Mouse (Mus musculus) forebrain, embryonic 16.5 days (tissue): ENCODE measurements around the gene Cyct. TPM values are rescaled to one million over a fixed set of nuclear protein-coding genes. Genes with fewer than 3 reads are reported as not detected.

ENCODE experiments used
- ATAC-seq: fragments of 200-750 bp; cut with Nextera tagmentation; 2 replicates; pipeline ENCODE4 v1.8.0; 2017; ENCODE audit warnings: mild to moderate bottlenecking, moderate library complexity
- H3K27ac ChIP-seq: fragments of 300-500 bp; sonication (generic); 2 replicates; pipeline ENCODE4 v1.5.1; 2014; ENCODE audit warnings: low read length, control low read depth
- H3K27me3 ChIP-seq: fragments of 300-500 bp; sonication (generic); replicated peaks from 2 replicates; pipeline ENCODE4 v1.6.1; 2014; ENCODE audit warnings: low read length; ENCODE audit not compliant: control insufficient read depth, insufficient read depth
- H3K36me3 ChIP-seq: fragments of 300-500 bp; sonication (generic); 2 replicates; pipeline ENCODE4 v1.6.1; 2014; ENCODE audit not compliant: control insufficient read depth, insufficient read depth
- H3K4me1 ChIP-seq: fragments of 300-500 bp; sonication (generic); replicated peaks from 2 replicates; pipeline ENCODE4 v1.6.1; 2014; ENCODE audit warnings: low read length; ENCODE audit not compliant: control insufficient read depth, insufficient read depth
- H3K4me2 ChIP-seq: fragments of 300-500 bp; sonication (generic); 2 replicates; pipeline ENCODE4 v1.6.1; 2014; ENCODE audit warnings: mild to moderate bottlenecking, low read length, control low read depth
- H3K4me3 ChIP-seq: fragments of 300-500 bp; sonication (generic); replicated peaks from 2 replicates; pipeline ENCODE4 v1.5.1; 2014; ENCODE audit warnings: mild to moderate bottlenecking, low read length, control low read depth
- H3K9ac ChIP-seq: fragments of 300-500 bp; sonication (generic); replicated peaks from 2 replicates; pipeline ENCODE4 v1.6.1; 2014; ENCODE audit warnings: low read depth, low read length, control low read depth
- H3K9me3 ChIP-seq: fragments of 300-500 bp; sonication (generic); 2 replicates; pipeline ENCODE4 v1.6.1; 2016; ENCODE audit warnings: low read length; ENCODE audit not compliant: control insufficient read depth
- WGBS: fragments of 180-500 bp; shearing (Covaris S2); extraction: QIAGEN DNeasy Blood & Tissue Kit; methylation state at CpG from one replicate; pipeline ENCODE4 v1.1.7; 2014; 5-methylcytosine and 5-hydroxymethylcytosine counted together
- polyA plus RNA-seq: library from polyadenylated mRNA; unstranded; fragments of >200 nt; fragmentation: Nextera tagmentation; extraction: Ambion mirVana; gene quantifications from 2 replicates; pipeline ENCODE4 v1.2.1, GENCODE M21; 2015

Cyct gene
- polyA plus RNA-seq, 1 experiment from 2014 or later = not detected

DNA sequence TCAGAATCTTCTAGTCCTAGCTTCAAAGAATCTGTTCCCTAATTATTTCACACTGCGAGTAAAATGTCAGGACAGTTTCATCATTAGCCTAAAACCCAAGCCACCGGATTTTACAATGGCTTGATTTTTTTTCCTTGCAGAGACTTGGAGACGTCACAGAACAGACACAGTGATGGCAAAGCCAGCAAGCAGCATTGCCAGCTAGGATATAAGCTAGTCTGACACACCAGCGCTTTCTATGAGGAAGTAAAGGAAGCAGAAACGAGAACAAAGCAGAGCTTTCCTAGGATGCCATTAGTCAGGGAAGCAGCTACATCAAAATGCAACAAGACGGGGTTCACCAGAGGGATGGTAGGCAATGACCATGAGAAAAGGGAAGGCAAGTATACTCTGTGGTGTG lies 12.4 kb downstream of the Cyct start:
- no peaks in the 10 kb centered on the region for H3K27me3 ChIP-seq
- ATAC-seq = peak; percentile 47; the same call in 1 of the 2 replicates
- H3K27ac ChIP-seq = peak overlapping the region; percentile 57; the same call in 1 of the 2 replicates
- H3K9me3 ChIP-seq = no peaks in the 10 kb centered on the region
- H3K36me3 ChIP-seq = no peaks in the 10 kb centered on the region
- WGBS = 31% methylated on average over 6 of the region's 6 CpGs
- no peak overlapping the region for H3K9ac ChIP-seq
- H3K4me1 ChIP-seq = no peaks in the 10 kb centered on the region
- no peak overlapping the region for H3K4me2 ChIP-seq
- no peak overlapping the region for H3K4me3 ChIP-seq

DNA sequence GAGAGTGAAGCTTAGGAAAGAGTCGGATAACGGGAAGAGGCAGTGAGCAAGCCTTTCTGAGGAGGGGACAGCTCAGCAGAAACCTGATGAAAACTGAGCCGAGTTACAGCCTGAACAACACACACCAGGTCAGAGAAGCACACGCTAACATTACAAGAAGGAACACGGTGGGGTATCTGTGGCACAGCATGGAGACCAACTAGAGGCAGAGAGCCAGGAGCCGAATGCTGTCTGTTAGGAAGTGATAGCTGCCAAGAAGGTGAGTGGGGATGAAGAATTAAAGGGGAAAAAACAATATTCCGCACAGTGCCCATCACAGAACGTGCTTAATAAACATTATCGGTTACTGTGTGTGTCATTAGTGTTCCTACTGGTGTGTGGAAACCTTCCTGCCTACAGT lies 18.1 kb downstream of the Cyct start:
- peaks cover 9% of the 10 kb centered on the region for H3K4me1 ChIP-seq
- no peak overlapping the region for H3K9ac ChIP-seq
- no peak overlapping the region for H3K4me2 ChIP-seq
- no peak for ATAC-seq
- H3K36me3 ChIP-seq = no peaks in the 10 kb centered on the region
- 84% methylated on average over 9 of the region's 9 CpGs for WGBS
- no peaks in the 10 kb centered on the region for H3K27me3 ChIP-seq
- no peak overlapping the region for H3K4me3 ChIP-seq
- H3K9me3 ChIP-seq = no peaks in the 10 kb centered on the region; the same call in 1 of the 2 replicates
- H3K27ac ChIP-seq = no peak overlapping the region

DNA sequence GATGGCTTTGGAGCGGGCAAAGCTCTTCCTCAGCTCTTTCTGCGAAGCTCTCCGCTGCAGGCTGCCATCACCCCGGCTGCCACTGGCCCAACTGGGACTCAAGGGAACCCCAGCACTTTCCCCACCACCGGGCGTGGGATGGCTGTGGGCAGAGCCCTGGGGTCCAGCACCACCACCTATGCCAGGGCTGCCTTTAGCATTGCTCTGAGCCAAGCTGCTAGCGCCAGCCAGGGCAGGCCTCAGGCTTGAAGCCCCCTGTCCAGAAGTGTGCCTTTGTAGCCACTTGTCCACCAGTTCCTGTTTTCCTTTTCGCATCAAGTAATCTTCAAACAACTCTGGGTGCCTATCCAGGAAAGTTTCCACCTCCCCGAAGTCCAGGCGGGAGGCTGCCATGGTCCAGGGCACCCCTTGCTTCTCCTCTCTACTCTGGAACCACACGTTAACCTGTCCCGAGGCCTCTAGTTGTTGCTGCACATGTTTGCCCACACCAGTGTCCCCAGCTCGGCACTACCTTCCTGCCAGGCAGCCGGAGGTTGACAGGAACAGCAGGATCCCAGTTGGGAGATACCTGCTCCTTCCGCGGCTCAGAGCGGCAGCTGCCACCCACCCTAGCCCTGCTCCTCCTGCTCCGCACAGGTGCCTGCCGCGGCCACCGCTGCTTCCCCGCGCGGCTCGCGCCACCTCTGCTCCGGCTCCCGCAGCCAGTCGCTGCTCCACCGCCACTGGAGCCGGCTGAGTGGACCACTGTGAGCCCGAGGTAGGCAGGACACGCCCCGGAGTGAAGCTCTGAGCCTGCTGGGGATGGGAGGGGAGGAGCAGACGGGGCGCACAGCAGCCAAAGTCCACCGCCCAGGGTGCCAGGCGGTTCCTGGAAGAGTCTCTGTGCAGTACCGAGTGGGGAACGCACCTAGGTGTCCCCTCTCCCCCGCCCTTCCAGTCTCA lies 21.8 kb downstream of the Cyct start, which contains the start of gene Pde11a:
Gene Pde11a, minus strand, starts transcription at position 560 of the 942 bp plus-strand sequence.
- Histone ChIP-seq H3K4me2 (peak within 1 kb of the TSS; percentile 94), H3K36me3 (no peaks in the 10 kb centered on the region), H3K27me3 (no peaks in the 10 kb centered on the region), H3K9me3 (no peaks in the 10 kb centered on the region; the same call in 1 of the 2 replicates), H3K27ac (no peak within 1 kb of the TSS), H3K9ac (peak within 1 kb of the TSS; percentile 59), H3K4me1 (peaks cover 9% of the 10 kb centered on the region), H3K4me3 (peak within 1 kb of the TSS; percentile 49)
- ATAC-seq = peak; percentile 76
- WGBS = 19% methylated on average over 40 of the region's 41 CpGs

DNA sequence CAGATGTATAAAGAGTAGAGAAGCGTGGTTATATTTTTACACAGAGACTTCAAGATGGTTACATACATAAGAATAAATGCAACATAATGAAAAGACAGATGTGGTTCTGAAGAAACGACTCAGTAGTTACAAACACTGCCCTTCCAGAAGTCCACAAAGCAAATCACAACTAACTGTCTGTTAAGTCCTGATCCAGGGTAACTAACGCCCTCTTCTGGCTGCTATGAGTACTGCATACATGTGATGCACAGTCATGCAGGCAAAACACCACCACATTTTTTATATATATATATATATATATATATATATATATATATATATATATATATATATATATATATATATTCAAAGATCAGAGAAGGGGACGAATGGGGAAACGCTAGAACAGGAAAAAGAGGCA lies 25.7 kb downstream of the Cyct start:
- no peaks in the 10 kb centered on the region for H3K27me3 ChIP-seq
- H3K27ac ChIP-seq = no peak overlapping the region
- no peak overlapping the region for H3K9ac ChIP-seq
- H3K4me2 ChIP-seq = no peak overlapping the region
- no peaks in the 10 kb centered on the region for H3K9me3 ChIP-seq
- WGBS = 73% methylated on average over 5 of the region's 5 CpGs
- H3K4me3 ChIP-seq = no peak overlapping the region
- no peak for ATAC-seq
- no peaks in the 10 kb centered on the region for H3K36me3 ChIP-seq
- H3K4me1 ChIP-seq = peaks cover 9% of the 10 kb centered on the region

DNA sequence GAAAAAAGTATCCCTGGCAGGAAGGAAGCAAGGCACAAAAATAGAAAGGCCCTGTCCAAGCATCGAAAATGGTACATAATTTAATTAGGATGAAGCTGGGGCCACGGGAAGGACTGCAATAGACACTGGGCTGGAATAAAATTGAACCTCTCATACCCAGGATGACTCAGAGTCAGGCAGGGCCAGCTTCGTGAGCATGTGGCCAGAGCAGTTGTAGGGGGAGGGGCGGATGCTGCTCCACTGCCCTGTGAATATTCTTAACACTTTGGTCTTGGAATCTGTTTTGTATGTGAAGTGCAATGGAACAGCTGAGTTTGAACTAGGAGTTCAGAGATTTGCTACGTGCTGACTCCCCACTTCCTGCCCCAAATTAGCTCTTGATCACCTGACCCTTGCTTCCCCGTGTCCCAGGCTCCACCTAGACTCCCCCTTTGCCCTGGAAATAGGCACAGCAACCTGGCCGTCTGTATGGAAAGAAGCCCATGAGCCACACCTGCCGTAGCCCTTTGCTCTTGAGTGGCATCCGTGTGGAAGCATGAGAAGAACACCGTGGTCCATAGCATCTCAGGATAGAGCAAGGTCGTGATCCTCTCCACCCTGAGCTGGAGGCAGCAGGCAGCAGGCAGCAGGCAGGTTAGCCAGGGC lies 28.0 kb downstream of the Cyct start:
- H3K36me3 ChIP-seq = no peaks in the 10 kb centered on the region
- no peak for ATAC-seq
- H3K9me3 ChIP-seq = no peaks in the 10 kb centered on the region
- no peak overlapping the region for H3K4me3 ChIP-seq
- 79% methylated on average over 11 of the region's 11 CpGs for WGBS
- H3K4me2 ChIP-seq = no peak overlapping the region
- no peaks in the 10 kb centered on the region for H3K4me1 ChIP-seq
- H3K9ac ChIP-seq = no peak overlapping the region
- no peak overlapping the region for H3K27ac ChIP-seq
- no peaks in the 10 kb centered on the region for H3K27me3 ChIP-seq

DNA sequence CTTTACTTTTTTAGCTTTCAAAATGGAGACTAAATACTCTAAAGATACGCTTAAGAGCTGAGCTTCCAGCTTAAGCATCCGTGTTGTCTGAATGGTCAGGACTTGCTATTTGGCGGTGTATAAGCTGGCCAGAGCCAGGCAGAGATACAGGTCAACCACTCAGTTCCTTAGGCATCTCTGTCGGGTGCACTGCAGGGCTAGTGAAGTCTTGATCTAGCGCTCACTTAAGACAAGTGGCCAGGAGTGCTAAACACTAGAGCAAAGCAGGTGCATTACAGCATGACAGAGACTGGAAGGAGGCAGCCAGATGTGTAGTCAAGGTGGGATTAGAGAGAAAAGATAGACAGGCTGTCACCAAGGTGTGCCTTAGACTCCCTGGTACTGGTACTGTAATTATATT lies 30.2 kb downstream of the Cyct start:
- no peak overlapping the region for H3K27ac ChIP-seq
- 89% methylated on average over 5 of the region's 5 CpGs for WGBS
- H3K4me1 ChIP-seq = no peaks in the 10 kb centered on the region
- no peaks in the 10 kb centered on the region for H3K9me3 ChIP-seq
- no peak for ATAC-seq
- H3K27me3 ChIP-seq = no peaks in the 10 kb centered on the region
- no peak overlapping the region for H3K4me3 ChIP-seq
- H3K4me2 ChIP-seq = no peak overlapping the region
- H3K9ac ChIP-seq = no peak overlapping the region
- no peaks in the 10 kb centered on the region for H3K36me3 ChIP-seq

DNA sequence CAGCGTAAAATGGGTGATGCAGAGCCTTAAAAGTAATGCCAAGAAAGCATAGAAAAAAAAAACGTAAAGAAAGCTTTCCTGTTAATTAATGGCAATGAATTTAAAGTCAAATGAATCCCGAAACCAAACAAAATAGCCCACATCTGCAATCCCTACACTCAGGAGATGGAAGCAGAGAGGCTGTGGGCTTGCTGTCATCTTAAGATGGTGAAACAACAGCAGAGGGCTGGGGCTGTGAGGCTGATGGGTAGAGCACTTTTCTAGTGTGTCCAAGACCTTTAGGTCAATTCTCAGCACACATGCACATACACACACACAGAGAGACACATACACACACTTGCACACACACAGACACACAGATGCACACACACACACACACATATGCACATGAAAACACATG lies 34.1 kb downstream of the Cyct start:
- H3K4me2 ChIP-seq = no peak overlapping the region
- no peaks in the 10 kb centered on the region for H3K9me3 ChIP-seq
- 84% methylated on average over 3 of the region's 3 CpGs for WGBS
- ATAC-seq = no peak
- H3K4me1 ChIP-seq = no peaks in the 10 kb centered on the region
- H3K27ac ChIP-seq = no peak overlapping the region
- no peak overlapping the region for H3K9ac ChIP-seq
- H3K36me3 ChIP-seq = no peaks in the 10 kb centered on the region
- H3K27me3 ChIP-seq = no peaks in the 10 kb centered on the region
- H3K4me3 ChIP-seq = no peak overlapping the region

DNA sequence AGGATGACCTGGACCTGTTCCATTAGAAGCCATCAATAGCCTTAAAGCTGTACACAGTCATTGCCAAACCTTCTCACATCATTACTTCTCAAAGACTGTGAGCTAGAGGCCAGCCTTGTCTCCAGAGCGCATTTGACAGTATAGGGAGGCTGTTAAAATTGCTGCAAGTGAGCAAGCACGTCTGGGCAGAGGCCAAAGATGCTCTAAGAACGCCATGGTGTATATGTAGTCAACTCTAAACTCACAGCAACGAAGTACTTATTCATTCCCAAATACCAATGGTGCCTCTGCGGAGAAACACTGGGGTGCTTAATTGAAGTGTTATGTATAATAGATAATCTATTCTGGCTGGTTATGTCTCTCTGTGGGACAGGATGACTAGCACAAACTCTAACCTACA lies 35.8 kb downstream of the Cyct start:
- Histone ChIP-seq H3K27ac (no peak overlapping the region), H3K4me3 (no peak overlapping the region), H3K36me3 (no peaks in the 10 kb centered on the region), H3K9me3 (no peaks in the 10 kb centered on the region), H3K4me1 (no peaks in the 10 kb centered on the region), H3K27me3 (no peaks in the 10 kb centered on the region), H3K9ac (no peak overlapping the region), H3K4me2 (no peak overlapping the region)
- WGBS = 73% methylated on average over 5 of the region's 5 CpGs
- ATAC-seq = no peak

DNA sequence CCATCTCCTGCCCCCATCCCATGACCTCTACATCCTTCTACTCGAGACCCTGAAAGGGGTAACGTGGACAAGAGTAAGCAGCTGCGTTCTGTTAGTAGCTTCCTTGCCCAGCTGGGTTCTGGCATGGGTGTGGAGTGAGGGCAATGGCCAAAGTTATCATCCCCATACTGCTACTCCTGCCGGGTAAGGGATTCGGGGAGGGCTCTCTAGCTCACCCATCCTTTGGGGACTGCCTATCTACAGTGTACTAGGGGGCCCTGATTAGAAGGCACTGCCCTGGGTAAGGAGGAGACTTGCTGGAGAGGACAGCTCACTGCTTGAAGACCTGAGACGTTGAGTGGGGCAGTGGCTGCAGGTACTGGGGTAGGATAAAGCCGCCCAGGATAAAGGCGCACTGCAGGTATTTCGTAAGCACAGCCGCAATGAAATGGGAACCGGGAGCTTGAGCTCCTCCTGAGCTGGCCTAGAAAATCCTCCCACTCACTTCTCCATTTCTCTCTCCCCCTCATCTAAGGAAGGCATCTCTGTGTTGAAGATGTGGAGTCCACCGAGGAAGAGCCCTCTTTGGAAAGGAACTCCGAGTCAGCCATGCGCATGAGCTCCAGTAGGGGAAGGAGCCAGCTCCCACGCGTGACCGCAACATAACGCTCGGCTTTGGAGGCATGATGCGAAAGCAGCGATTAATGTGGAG lies 36.9 kb downstream of the Cyct start:
- H3K27me3 ChIP-seq = no peaks in the 10 kb centered on the region
- ATAC-seq = no peak
- no peak overlapping the region for H3K4me3 ChIP-seq
- H3K9ac ChIP-seq = no peak overlapping the region
- no peak overlapping the region for H3K27ac ChIP-seq
- 87% methylated on average over 21 of the region's 21 CpGs for WGBS
- no peak overlapping the region for H3K4me2 ChIP-seq
- H3K9me3 ChIP-seq = no peaks in the 10 kb centered on the region
- no peaks in the 10 kb centered on the region for H3K36me3 ChIP-seq
- no peaks in the 10 kb centered on the region for H3K4me1 ChIP-seq
